Mouse (Mus musculus) E14TG2a.4 (cell line): ENCODE measurements at regions not wholly inside any gene's neighbourhood (a gene's known extent, or its start where the extent isn't known, plus 50 kb on each side); places are given as distances from the start of the nearest gene placed in this dataset.

Experiments
- CTCF ChIP-seq: conservative IDR thresholded peaks from 2 replicates; pipeline ENCODE4 v1.5.1; 2014; ENCODE audit warnings: low read length
- NANOG ChIP-seq: IDR thresholded peaks from 2 replicates; pipeline ENCODE4 v1.6.1; 2014; ENCODE audit warnings: borderline replicate concordance, low read length, mixed read lengths
- POU5F1 ChIP-seq: IDR thresholded peaks from 2 replicates; pipeline ENCODE4 v1.6.1; 2014; ENCODE audit warnings: low read length, borderline replicate concordance

- TF ChIP-seq CTCF (no peak), POU5F1 (no peak), NANOG (no peak)
These were observed 216.4 kb downstream of the Emp1 start for GRCm38 (mm10) chr6:135578728-135579127.
